Mouse (Mus musculus): ENCODE measurements around the gene Abhd16a.

DNA sequence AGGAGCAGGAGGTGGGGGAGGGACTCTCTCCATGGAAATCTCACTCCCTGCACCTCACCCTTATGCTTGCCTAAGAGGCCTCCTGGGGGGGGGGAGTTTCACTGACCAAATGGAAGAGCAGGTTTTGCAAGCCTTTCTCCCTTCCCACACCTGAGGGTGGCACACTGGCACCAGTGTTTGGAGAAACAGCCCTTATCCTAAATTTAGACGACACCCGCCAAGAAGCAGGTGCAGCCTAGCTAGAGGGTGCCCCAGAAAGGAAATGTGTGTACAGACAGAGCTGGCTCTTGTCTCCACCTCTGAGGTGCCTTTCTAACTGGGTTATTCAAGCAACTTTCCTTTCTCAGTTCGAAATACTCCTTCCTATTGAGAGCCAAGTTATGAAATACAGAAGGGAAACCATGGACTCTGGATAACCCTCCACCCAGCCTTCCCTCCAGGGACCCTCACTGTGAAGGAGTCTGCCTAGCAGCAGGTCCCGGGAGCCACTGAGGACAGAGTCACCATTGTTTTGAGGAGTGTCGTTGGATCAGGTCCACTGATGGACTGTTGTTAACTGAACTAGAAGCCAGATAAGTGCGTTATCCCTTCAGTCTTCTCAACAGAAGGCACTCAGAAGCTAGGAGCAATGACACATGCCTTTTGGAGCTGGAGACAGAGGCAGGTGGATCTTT lies 18.4 kb upstream of the Abhd16a start:
- TF ChIP-seq POLR2A (IDR thresholded peaks at IDR 0.05; ENCODE audit: low read depth, low read length): no peak
- TF ChIP-seq CTCF (IDR thresholded peaks at IDR 0.05; ENCODE audit: extremely low read depth, insufficient read depth, insufficient read length, insufficient replicate concordance): no peak
